Mouse (Mus musculus): ENCODE measurements at regions not wholly inside any gene's neighbourhood (a gene's known extent, or its start where the extent isn't known, plus 50 kb on each side); places are given as distances from the start of the nearest gene placed in this dataset.

GRCm38 (mm10) chr3:9948114-9948513 is 139.8 kb upstream of the Gm9833 start:
- no peak for DNase-seq (ENCODE audit: low read depth, low spot score)

DNA sequence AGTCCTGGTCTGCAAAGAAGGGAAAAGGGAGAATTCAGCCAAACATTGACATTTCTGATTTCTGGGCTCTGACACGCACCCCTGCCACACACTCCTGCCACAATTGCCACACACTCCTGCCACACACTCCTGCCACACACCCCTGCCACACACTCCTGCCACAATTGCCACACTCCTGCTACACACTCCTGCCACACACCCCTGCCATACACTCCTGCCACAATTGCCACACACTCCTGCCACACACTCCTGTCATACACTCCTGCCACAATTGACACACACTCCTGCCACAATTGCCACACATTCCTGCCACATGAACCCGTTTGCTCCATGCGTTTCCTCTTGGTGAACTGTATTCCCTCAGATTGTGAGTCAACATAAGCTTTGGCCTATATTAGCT is 130.0 kb upstream of the Gm9833 start:
- DNase-seq (ENCODE audit: low read depth, low spot score), result no peak

DNA sequence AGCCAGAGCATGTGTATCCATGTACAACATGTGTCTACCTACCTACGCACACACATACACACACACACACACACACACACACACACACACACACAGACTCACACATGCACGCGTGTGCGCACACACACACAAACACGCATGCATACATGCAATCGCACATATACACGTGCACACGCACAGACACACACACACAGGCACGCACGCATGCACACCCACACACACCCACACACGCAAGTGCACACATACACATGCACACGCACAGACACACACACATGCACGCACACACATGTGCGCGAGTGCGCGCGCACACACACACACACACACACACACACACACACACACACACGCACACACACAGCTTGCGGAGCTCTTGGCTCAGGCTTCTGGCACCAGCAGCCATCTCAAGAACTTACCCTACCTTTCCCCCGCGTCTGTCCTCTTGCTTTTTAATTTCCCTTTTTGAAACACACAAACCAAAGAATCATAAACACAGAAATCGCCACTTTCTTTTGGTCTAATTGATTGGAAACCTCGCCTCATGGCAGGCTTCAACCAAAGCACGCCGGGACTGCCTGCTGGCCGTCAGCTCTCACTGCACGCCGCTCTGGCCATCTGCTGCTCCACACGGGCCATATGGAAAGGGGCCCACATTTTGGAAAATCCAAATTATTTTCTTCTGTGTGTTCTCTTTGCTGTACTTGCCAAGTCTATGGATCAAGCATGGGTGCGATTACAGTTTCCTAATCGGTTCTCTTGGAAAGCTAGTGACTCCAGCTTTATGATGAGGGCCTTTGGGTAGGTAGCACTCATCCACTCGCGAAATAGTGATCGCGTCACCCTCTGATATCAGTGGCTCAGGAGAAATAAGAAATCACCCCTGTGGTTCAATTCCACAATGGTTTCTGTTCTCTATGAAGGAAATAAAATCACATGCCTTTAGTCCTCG is 127.9 kb upstream of the Gm9833 start:
- DNase-seq (ENCODE audit: low read depth, low spot score), result peak; percentile 85

DNA sequence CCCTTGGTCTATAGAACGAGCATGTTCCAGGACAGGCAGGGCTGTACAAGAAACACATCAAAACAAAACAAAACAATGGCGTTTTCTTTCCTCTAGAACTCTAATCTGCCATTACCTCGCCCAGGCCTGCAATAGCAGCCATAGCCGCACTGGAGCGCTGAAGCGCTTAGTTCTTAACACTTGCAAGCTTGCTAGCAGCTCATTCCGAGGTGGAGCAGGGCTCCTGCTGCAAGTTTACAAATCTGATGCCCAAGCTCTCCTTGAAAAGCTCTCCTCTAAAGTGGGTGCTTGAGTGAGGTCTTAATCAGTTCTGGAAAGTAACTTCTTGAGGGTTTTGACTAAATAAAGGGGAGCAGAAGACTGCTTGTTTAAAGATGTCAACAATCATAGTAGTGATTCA is 127.2 kb upstream of the Gm9833 start:
- DNase-seq (ENCODE audit: low read depth, low spot score), result peak; percentile 74

Measured in brain, adult 2 months (tissue).